Mouse (Mus musculus) spleen, embryonic (tissue): Measurements from ENCODE around the gene Sbsn.
"Not testable (repeated sequence)": the region's sequence is repeated elsewhere in the genome, so short reads cannot be mapped to it uniquely, and the experiment has no call there.

Experiments
- CTCF ChIA-PET: fragments of 350-600 bp; sonication (Branson Sonifier 250); formaldehyde crosslinking; loops from one replicate; lab custom pipeline; 2022; lab: Charles Lee

Sbsn gene

DNA sequence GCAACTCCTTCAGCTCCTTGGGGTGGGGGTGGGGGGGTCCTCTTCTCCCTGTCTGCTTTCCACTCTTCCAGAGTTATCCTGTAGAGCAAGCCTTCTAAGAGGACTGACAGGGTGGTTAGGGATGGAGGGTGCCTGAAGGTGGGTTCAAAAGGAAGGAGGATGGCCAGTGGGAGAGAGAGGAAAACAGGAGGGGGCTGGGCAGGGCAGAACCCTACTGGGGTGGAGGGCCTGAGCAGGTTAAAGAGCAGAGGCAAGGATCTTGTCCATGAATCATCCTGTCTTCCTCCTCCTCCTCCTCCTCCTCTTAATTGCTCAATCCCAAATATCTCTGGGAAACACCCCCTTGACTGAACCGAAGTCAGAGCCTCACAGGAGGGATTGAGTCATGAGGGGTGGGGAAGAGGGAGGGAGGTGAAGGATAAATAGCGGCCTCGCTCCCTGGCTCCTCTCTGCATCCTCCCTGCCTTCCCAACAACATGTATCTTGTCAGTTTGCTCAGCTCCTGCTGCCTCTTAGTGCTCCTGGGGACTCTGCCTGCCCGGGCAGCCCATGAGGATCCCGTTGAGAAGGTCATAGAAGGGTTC, at the start of gene Sbsn:
Sbsn (plus strand) TSS at position 386 of the 584 bp plus-strand sequence.
- CTCF ChIA-PET: interaction anchor here (0.6 kb wide), 1 partner anchor 109 kb away, joined by 5 read pairs; no protein-coding TSS in a partner anchor

DNA sequence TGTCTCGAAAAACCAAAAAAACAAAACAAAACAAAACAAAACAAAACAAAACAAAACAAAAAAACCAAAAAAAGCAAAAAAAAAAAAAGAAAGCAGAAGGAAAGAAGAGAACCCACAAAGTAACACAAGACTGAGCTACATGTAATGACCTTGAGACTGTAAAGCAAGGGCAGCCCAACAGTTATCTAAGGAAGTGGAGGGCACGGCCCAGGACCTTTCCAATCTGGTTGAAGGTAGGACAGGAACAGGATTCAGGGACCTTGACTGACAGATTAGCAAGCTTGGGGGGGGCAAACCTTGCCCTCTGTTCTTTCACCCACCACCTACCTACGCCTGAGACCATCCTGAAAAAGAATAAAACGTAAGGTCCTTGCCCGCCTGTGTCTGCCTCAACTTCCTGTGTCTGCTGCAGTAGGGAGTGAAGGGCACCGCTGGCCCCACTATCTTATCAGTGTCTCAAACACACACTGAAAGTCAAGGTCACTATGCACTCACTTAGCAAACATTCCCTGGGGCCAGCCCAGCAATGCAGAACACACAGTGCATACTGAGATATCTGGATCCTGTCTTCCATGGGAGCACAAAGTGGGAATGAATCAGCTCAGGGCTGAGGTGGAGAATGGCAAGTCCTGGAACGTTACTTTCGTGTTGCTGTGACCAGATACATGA, 44.9 kb upstream of the Sbsn start:
- CTCF ChIA-PET: no interaction called here

DNA sequence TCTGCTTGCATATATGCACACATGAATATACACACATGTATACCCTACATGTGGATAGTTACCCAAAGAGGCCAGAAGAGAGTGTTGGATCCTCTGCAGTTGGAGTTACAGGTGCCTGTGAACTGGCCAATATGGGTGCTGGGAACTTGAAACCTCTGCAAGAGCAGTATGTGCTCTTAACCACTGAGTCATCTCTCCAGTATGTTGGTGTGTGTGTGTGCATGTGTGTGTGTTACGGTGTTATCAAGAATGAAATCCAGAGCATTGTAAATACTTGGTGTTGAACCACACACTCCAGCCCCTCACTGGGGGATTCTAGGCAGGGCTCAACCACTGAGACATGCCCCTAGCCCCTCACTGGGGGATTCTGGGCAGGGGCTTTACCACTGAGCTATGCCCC, 43.8 kb upstream of the Sbsn start:
- CTCF ChIA-PET: interaction anchor here (0.6 to 0.8 kb wide), 2 partner anchors 16 to 187 kb away, joined by 3 to 6 read pairs; no protein-coding TSS in a partner anchor

DNA sequence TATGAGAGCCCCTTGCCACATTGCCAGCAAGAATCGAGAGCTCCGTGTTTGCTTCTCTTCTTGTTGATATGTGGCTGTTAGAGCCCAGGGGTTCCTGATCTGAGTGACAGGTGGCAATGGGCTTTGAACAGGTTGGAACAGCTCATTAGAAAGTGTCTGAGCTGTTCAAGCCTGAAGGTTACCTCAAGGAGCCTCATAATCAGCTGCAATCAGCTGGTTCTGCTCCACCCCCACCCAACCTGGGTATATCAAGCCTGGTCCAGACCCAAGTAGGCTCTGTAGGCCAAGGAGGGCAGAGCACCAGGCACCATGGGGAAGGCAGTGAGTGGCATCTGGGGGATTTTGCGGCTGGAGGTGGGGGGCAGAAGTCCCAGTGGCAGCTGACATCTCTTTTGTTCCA, 39.3 kb upstream of the Sbsn start, which contains the start of gene Atp4a:
Atp4a (plus strand) TSS at position 268 of the 400 bp plus-strand sequence.
- CTCF ChIA-PET: no interaction called here

DNA sequence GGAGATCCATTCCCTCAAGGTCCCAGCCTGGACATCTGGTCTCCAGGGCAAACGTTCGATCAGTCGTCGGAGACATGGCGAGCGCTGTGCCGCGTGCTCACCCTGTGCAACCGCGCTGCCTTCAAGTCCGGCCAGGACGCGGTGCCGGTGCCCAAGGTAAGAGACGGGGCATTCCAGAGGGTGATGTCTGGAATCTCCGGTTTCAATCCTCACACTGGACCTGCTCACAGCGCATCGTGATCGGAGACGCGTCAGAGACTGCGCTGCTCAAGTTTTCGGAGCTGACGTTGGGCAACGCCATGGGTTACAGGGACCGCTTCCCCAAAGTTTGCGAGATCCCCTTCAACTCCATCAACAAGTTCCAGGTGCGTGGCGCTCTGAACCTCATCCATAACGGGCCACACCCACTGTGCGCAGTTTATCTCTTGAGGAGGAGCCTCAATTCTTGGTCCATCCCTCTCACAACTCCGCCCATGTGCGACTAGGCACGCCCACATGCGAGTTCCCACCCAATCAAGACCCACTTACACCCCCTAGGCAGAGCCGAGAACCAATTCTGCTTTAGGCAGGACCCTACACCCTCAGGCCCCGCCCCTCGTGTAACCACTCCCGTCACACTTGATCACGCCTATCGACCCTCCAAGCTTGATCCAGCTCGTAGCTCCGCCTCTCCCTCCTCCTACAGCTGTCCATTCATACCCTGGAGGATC, 34.1 kb upstream of the Sbsn start:
- CTCF ChIA-PET: interaction anchor here (1.1 kb wide), 1 partner anchor 10 kb away, joined by 3 read pairs; no protein-coding TSS in a partner anchor

DNA sequence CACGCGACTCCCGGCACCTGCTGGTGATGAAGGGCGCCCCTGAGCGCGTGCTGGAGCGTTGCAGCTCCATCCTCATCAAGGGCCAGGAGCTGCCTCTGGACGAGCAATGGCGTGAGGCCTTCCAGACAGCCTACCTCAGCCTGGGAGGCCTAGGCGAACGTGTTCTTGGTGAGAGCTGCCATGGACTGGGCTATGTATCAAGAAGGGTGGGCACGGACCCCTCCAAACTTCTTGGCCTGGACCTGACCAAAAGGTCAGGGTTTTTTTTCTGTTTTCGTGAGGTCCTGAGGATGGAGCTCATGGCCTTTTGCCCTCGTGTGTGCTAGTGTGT, 33.6 kb upstream of the Sbsn start:
- CTCF ChIA-PET: interaction anchor here (1.1 kb wide), 1 partner anchor 9 kb away, joined by 3 read pairs; no protein-coding TSS in a partner anchor

DNA sequence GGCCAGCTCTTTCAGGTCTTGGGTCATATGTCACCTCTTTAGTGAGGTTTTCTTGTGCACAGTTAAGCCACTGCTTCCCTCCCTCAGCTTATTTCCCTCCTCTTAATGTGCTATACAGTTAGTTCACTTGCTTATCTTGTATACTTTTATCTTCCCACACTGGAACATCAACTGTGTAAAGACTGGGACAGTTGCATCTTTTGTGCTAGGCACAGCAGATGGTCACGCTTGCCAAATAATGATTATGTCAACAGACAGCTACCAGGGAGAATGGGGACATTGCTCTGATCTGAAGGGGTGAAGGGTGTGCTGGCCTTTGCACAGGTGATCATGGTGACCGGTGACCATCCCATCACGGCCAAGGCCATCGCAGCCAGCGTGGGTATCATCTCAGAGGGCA, 31.6 kb upstream of the Sbsn start:
- CTCF ChIA-PET: no interaction called here

DNA sequence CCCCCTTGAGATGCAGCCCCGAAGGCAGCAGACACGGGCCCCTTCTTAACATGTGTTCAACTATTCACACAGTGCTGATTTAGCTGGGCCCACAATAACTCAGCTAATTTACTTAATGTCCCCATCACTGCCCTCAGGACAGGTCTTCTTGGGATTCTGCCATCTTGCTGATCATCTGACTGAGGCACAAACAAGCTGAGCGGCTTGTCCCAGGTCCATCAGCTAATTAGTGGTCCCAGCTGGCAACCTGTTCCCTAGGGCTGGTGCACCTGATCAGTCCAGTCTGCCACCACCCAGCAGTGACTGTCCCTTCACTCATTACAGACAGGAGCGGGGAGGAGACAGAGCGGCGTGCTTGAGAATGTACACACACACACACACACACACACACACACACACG, 30.0 kb upstream of the Sbsn start:
- CTCF ChIA-PET: no interaction called here

DNA sequence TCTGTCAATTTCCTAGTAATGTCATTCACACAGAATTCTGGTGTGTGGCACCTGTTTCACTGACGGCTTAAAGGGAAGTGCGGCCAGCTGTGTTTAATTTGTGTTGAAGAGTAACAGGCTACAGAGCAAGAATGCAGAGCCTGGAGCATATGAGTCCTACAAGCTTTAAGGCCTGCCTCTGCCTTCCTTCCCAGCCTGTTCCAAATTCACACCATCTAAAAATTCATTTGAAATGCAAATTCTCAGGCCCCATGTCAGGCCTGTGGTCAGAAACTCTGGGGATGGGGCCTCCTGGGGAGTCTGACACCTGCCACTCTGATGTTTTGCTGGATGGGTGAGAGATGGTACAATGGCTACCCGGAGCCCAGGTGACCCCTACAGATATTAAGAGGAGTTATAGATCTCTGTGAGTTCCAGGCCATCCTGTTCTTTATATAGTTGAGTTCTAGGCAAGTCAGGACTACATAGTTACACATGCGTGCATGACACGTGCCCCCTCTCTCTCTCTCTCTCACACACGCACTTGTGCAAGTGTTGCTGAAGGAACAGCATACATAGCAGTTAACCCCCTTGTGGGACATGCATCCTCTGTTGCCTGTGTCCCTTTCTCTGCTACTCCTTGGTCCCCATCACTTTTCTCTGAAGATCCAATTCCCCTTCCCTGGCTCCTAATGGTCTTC, 27.9 kb upstream of the Sbsn start:
- CTCF ChIA-PET: interaction anchor here (0.6 kb wide), 1 partner anchor 16 kb away, joined by 3 read pairs; no protein-coding TSS in a partner anchor

DNA sequence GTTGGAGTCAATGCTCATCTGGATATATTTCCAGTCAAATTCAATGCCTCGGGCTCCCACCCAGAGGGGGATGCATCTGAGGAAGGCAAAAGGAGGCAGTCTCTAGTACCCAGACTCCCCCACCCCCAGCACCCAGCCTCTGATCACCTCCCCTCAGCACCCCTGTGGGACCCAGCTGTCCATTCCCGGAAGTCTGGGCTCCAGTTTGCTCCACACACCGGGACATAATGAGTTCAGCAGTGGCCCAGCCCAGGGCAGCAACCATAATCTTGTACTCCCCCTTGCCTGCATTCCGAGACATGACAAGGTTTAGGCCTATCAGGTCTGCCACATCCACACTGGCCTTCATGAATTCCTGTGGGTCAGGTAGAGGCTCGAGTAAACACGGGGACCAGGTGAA, 23.1 kb upstream of the Sbsn start:
- CTCF ChIA-PET: no interaction called here

DNA sequence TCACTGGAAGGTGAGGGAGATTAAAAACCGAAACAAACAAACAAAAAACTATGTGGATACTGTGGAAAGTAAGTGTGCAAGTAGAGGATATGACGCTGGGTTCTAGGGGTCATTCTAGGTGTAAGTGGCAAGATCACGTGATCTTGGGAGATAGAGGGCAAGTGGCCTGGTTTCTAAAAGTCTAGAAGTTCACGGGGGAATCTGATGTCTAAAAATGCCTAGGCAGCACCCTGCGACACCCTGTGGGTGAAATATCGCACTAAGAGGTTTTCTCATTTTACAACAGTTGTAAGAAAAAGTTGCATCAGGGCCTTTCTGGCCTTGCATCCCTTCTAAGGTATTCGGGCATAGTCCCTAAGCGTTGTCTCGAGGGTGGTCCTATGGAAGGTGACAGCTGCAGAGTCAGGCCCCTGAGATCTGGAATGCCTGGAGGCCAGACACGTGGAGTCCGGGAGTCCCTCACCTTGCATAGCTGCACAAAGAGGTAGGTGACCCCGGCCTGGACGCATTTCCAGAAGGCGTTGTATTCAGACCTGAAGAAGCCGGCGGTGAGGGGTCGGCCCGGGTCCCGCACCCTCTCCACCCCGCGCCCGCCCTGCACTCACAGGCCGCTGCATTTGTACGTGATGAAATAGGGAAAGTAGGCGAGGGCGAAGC, 22.4 kb upstream of the Sbsn start:
- CTCF ChIA-PET: no interaction called here

DNA sequence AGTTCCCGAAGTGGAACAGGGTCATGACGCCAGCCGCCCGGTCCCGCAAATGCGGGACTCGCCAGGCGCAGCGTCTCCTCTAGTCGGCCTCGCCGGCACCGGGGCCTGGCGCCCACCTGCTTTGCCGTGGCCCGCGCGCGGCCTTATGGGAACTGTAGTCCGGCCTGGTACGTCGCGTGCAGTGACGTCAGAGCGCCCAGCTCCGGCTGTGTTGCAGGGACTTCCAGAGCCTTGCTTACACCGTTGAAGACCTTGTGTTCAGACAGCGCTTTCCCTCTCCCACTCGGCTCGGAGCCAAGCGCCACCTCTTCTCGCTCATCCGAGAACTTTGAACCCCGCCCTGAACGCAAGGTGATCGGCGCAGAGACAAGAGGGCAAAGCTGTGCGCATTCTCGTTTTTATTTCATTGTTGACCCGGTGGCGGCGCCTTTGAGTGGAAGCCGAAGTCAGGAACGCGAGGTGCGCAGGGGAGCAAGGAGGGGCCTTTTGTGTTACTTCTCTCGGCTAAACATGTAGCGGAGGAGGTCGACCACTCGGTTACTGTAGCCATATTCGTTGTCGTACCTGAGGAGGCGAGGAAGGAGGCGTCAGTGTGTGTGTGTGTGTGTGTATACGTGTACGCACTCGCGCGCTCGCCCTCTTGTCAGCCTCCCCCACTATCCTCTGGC, 21.7 kb upstream of the Sbsn start, which contains the start of gene Tmem147:
Tmem147 (minus strand) TSS at position 145 of the 668 bp plus-strand sequence.
- CTCF ChIA-PET: no interaction called here

DNA sequence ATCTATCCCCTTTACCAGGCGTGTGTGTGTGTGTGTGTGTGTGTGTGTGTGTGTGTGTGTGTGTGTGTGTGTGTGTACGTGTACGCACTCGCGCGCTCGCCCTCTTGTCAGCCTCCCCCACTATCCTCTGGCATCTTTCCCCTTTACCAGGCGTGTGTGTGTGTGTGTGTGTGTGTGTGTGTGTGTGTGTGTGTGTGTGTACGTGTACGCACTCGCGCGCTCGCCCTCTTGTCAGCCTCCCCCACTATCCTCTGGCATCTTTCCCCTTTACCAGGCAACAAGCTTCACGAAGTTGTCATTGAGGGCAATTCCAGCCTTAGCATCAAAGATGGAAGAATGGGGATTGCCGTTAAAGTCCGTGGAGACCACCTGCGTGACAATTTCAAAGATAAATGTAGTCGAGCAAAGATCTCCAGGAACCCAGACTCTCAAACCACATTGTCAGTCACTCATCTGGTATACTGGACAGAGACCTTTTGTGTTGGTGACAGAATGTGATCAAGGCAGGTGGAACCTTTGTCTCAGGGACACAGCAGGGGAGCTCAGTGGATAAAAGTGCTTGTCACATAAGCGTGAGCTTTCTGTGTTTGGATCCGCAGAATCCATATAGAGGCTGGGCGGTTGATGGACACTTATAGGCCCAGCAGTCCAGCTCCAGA, 21.1 kb upstream of the Sbsn start:
- CTCF ChIA-PET: interaction anchor here (0.7 kb wide), 1 partner anchor 34 kb away, joined by 3 read pairs; no protein-coding TSS in a partner anchor

DNA sequence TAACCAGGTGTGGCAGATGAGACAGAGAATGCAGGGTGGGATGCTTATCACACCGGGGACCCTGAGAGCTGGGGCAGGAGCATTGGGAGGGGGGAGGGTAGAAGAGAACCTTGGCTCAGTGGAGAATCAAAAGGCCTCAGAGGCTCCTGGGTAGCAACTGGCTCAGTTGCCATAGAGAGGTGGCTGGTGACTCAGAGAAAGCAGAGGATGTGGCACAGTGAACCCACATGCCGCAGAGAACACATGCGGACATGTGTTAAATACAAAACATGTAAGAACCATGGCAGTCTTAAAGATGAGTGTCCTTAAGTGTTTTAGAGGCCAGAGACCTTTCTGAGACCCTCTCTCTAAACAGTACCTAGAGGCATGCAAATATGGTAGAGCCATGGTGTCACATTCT, 15.1 kb upstream of the Sbsn start:
- CTCF ChIA-PET: interaction anchor here (0.6 kb wide), 1 partner anchor 22 kb away, joined by 8 read pairs; no protein-coding TSS in a partner anchor

DNA sequence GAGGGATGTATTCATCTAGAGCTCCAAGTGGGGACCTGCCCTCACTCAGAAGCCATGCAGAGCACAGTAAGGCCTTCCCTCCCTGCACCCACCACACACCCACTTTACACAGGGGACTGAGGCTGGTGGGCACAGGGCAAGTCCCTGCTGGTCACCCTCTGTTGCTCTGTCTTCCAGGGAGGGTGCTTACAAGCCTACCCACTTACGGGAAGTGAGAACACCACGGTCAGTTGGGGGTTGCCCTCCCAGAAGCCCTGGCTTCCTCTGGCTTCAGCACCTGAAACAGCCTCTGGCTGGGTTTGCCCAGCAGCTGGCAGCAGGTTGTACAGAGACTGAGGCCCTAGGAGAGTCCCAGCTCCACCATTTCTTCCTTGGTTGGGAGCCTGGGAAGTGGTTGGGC, 8.7 kb upstream of the Sbsn start:
- CTCF ChIA-PET: not testable (repeated sequence)

DNA sequence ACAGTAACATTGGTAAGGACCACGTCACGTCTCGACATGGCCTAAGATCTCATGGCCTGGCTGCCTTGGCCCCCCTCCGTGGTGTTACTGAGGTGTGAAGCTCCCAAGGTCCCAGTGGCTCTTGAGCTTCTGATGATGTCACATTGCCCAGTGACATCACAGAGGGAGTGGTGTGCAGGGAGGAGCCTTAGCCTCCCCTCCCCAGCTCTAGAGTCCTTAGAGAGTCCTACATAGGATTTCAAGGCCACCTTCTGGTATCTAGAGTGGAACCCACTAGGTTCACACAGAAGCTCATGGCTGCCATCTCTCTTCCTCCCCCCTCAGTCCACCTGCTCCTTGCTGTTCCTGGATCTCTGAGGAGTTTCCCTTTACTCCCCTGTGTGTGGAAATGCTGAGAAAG, 7.7 kb upstream of the Sbsn start, which contains the start of gene Gapdhs:
Gapdhs (minus strand) TSS at position 65 of the 400 bp plus-strand sequence.
- CTCF ChIA-PET: not testable (repeated sequence)

DNA sequence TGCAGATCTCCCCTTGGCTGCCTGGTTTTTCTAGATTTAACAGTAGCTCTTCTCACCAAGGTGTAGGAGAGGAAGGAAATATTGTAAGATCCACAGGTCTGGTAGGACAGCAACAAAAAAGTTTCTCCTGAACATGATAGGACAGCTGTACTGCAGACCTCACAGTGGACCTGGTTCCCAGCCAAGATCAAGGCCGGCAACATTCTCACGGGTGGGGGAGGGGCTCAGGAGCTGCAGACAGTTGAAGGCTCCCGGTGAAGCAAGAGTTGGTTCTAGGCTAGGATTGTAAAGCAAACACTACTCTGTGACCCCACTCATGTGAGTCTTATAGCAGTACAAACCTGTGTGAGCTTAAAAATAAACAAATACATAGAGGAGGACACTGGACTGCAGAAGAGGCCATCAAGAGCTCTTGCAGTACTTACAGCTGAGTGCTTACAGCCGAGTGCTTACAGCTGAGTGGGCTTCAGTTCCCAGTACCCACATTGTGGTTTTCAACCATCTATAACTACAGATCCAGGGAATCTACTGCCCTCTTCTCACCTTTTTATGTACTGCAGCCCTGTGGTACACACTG, 7.2 kb upstream of the Sbsn start:
- CTCF ChIA-PET: no interaction called here

DNA sequence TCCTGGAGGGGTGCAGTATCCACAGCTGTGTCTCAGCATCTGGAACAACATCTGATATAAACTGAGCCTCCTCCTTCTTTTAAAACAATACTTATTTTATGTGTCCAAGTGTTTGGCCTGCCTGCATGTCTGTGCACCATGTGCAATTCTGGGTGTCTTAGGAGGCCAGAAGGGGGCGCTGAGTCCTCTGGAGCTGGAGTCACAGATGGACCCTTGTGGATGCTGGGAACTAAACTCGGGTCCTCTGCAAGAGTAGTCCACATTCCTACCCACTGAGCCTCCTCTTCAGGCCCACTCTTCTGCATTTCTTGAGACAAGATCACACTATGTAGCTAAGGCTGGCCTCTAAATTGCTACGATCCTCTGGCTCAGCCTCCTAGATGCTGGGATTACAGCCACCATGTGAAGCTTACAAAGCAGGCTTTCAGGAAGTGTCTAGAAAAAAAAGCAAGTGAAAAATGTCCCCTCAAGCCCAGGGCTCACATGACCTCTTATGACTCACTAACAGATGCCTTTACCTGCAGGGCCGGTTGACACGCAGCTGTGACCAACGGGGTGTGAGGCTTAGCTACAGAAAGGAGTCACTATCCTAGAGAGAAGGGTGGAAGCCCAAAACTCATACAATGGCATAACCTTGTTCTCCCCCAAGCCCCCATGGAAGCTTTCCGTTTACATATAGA, 3.6 kb upstream of the Sbsn start:
- CTCF ChIA-PET: no interaction called here
